Mouse (Mus musculus): ENCODE data around the gene Nek10.

- no peak for TF ChIP-seq CTCF (IDR thresholded peaks at IDR 0.05; ENCODE audit: control insufficient read depth, insufficient read depth, insufficient read length)
- TF ChIP-seq MYOD1 (IDR thresholded peaks at IDR 0.05; ENCODE audit: control insufficient read depth, insufficient read length, low read depth), result no peak
- TF ChIP-seq CEBPB (IDR thresholded peaks at IDR 0.05; ENCODE audit: low read depth), result no peak
- TF ChIP-seq USF1 (IDR thresholded peaks at IDR 0.05; ENCODE audit: low read depth), result no peak
- TF ChIP-seq MYOG (IDR thresholded peaks at IDR 0.05; ENCODE audit: control insufficient read depth, extremely low read depth, insufficient read length), result no peak
Observed at GRCm38 (mm10) chr14:14800810-14801209, 2.4 kb upstream of the Nek10 start.

Measured in C2C12 (cell line).